Mouse (Mus musculus) G1E (cell line): Measurements from ENCODE around the gene Cdk13. TPM values are rescaled to one million over a fixed set of nuclear protein-coding genes. Genes with fewer than 3 reads are reported as not detected.

Experiments used
- ATAC-seq: 2 replicates; pipeline ENCODE4 v1.8.0; 2016; ENCODE audit warnings: mild to moderate bottlenecking; ENCODE audit not compliant: insufficient number of reproducible peaks, poor library complexity, low FRiP score, severe bottlenecking; ENCODE audit errors: extremely low read depth
- DNase-seq: peaks from one replicate; pipeline ENCODE4 v3.0.0; 2012; ENCODE audit warnings: low spot score
- H3K27me3 ChIP-seq: 2 replicates; pipeline ENCODE4 v1.6.1; 2012; ENCODE audit warnings: mild to moderate bottlenecking, low read length, inconsistent platforms; ENCODE audit not compliant: insufficient read depth
- H3K36me3 ChIP-seq: replicated peaks from 2 replicates; pipeline ENCODE3; 2012; ENCODE audit warnings: mild to moderate bottlenecking, inconsistent platforms
- H3K4me1 ChIP-seq: 2 replicates; pipeline ENCODE4 v1.6.1; 2012; ENCODE audit warnings: low read depth, low read length, inconsistent platforms, mixed read lengths; ENCODE audit not compliant: insufficient read depth
- H3K4me3 ChIP-seq: 2 replicates; pipeline ENCODE4 v1.5.1; 2012; ENCODE audit warnings: low read depth, mild to moderate bottlenecking, inconsistent platforms, low read length, moderate library complexity, mixed read lengths
- H3K9me3 ChIP-seq: replicated peaks from 2 replicates; pipeline ENCODE4 v1.6.1; 2012; ENCODE audit warnings: inconsistent platforms
- CTCF ChIP-seq: IDR thresholded peaks from 2 replicates; pipeline ENCODE4 v1.5.1; 2012; ENCODE audit warnings: low read depth, low read length, inconsistent platforms, mixed read lengths
- GATA1 ChIP-seq: IDR thresholded peaks from 2 replicates; pipeline ENCODE4 v1.6.1; 2012; ENCODE audit warnings: borderline replicate concordance, low read length, inconsistent platforms, mixed read lengths
- GATA2 ChIP-seq: IDR thresholded peaks from 2 replicates; pipeline ENCODE4 v1.6.1; 2012; ENCODE audit warnings: low read depth, low read length, inconsistent platforms, borderline replicate concordance
- POLR2AphosphoS5 ChIP-seq: IDR thresholded peaks from 2 replicates; pipeline ENCODE4 v1.6.1; 2012; ENCODE audit warnings: low read depth, low read length, inconsistent platforms; ENCODE audit not compliant: insufficient replicate concordance
- TAL1 ChIP-seq: conservative IDR thresholded peaks from 2 replicates; pipeline ENCODE4 v1.6.1; 2012; ENCODE audit warnings: low read depth, low read length, inconsistent platforms, mixed read lengths
- polyA plus RNA-seq: library from polyadenylated mRNA; stranded (reverse); fragments of >175 nt; gene quantifications from 2 replicates; pipeline ENCODE4 v1.2.3, GENCODE M21; 2012
- total RNA-seq, 2 experiments: library from RNA; stranded (forward) in 1 of 2; stranded (reverse) in 1 of 2; fragments of 200-1000 nt in 1 of 2; fragments of >200 nt in 1 of 2; fragmentation: Nextera tagmentation in 1 of 2; gene quantifications; 2 replicates each; pipeline ENCODE4 v1.2.3; 2014 to 2017

Cdk13 gene
- total RNA-seq (2014; fragmentation: Nextera tagmentation) (166 and 181 TPM in 2 replicates), total RNA-seq (2017) (70.3 and 71.7 TPM in 2 replicates), polyA plus RNA-seq (227 and 324 TPM in 2 replicates)

DNA sequence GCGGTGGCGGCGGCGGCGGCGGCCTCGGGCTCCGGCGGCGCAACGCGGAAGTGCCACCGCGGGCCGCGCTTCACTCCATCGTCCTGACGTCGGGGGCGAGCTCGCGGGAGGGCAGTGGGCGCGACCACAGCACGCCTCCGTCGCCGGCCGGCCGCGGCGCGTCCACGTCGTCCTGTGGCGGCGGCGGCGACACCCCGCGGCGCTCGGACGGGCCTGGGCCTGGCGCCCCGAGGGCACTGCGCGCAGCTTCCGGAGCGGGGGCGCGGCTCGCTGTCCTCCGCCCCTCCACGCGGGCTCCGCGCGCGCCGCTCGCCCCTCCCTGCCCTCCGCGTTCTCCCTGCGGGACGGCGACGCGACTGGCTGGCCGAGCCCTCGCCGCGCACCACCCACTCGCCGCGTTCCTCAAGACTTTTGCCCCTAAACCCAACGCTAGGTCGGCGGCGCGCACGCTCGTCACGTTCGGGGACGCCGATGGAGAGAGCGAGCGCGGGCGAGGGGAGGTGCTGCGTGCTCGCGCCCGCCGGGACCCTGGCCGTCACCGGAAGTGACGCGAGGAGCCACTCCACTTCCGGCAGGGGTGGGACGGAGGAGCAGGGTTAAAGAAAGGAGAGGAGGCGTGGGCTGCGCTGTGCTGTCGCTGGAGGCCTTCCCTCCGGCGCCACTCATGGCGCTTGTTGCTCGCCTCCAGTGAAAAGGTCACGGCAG lies at the start of gene Cdk13:
TSS of gene Cdk13 (minus strand) at position 189 of the 705 bp plus-strand sequence.
- peaks cover 23% of the 10 kb centered on the region for H3K4me1 ChIP-seq
- TF ChIP-seq CTCF (no peak), GATA1 (no peak), GATA2 (no peak), POLR2AphosphoS5 (no peak), TAL1 (no peak)
- no peaks in the 10 kb centered on the region for H3K9me3 ChIP-seq
- DNase-seq = peak; percentile 92
- peaks cover 10% of the 10 kb centered on the region for H3K36me3 ChIP-seq
- H3K27me3 ChIP-seq = no peaks in the 10 kb centered on the region
- peak; percentile 91 for ATAC-seq
- H3K4me3 ChIP-seq = peak within 1 kb of the TSS; percentile 98

DNA sequence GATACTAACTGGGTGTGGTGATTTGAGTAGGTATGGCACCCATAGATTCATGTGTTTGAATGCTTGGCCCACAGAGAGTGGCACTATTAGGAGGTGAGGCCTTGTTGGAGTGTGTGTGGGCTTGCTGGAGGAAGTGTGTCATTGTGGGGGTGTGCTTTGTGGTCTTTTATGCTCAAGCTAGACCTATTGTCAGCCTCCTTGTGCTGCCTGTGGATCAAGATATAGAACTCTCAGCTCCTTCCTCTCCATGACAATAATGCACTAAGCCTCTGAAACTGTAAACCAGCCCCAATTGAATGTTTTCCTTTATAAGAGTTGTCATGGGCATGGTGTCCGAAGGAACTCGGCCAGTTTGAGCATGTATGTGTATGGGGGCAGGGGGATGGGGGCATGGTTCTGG lies 38.4 kb upstream of the Cdk13 start:
- ATAC-seq = no peak
- Histone ChIP-seq H3K36me3 (no peaks in the 10 kb centered on the region), H3K4me3 (no peak overlapping the region), H3K4me1 (peaks cover 4% of the 10 kb centered on the region), H3K9me3 (no peaks in the 10 kb centered on the region), H3K27me3 (peaks cover 16% of the 10 kb centered on the region; the same call in 1 of the 2 replicates)
- TF ChIP-seq CTCF = no peak
- TF ChIP-seq TAL1 = no peak
- TF ChIP-seq POLR2AphosphoS5 = no peak
- no peak for TF ChIP-seq GATA1
- TF ChIP-seq GATA2 = no peak
- DNase-seq = no peak

DNA sequence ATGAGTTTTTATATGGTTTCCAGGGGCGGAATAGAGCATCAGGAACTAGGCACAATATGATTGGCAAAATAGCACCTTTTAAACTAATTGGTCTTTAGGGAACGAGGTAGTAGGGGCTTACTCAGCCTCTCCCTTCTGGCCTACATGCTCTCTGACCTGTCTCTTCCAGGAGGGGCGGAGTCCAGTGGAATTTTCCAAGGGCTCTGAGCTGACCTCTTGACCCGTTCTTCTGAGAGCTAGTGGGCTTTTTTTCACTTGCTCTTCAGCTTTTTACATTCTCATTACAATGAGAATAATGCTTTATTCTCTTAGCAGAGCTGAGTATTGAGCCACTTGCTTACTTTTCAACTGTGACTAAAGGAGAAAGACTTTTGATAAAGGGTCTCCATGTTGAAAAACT lies 37.9 kb upstream of the Cdk13 start:
- Histone ChIP-seq H3K27me3 (peaks cover 16% of the 10 kb centered on the region; the same call in 1 of the 2 replicates), H3K4me3 (no peak overlapping the region), H3K36me3 (no peaks in the 10 kb centered on the region), H3K4me1 (peaks cover 9% of the 10 kb centered on the region), H3K9me3 (no peaks in the 10 kb centered on the region)
- TF ChIP-seq POLR2AphosphoS5 (no peak), GATA2 (no peak), CTCF (no peak), GATA1 (no peak), TAL1 (no peak)
- no peak for DNase-seq
- no peak for ATAC-seq

DNA sequence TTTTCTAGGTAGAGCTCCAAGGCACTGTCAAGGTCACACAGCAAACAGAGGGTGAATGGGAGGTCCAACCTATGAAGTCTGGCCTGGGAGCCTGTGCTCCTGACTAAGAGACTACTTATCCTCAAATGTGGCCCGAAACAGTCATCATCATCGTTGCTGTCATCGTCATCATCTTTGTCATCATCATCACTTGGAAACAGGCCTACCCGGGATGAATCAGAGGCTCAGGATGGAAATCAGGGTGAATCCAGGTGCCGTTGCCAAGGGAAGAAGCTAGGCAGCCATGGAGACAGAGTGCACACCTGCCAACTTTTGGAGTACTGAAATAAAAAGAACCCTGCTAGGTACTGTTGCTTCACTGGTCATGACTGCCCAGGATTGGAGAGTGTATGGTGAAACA lies 34.2 kb upstream of the Cdk13 start:
- Histone ChIP-seq H3K4me1 (peaks cover 21% of the 10 kb centered on the region), H3K27me3 (peaks cover 16% of the 10 kb centered on the region; the same call in 1 of the 2 replicates), H3K4me3 (no peak overlapping the region), H3K36me3 (no peaks in the 10 kb centered on the region), H3K9me3 (no peaks in the 10 kb centered on the region)
- ATAC-seq (no peak), DNase-seq (no peak)
- TF ChIP-seq TAL1 (no peak), GATA1 (no peak), GATA2 (no peak)

DNA sequence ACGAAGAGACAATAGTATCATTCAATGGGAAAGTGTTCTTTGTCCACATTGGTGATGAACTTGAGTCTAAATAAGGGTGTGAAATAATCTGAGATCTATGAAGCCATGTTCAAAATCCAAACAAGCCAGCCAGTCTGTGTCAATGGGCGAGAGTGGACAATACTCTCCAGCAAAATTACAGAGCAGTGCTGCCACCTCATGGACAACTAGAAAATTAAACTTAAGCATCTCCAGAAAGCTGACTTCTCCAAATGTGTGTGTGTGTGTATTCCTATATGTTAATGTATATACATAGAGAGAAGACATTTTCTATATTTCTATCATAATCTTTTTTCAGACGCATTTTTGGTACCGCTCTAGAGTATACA lies 33.6 kb upstream of the Cdk13 start:
- ATAC-seq (peak; percentile 54; the same call in 1 of the 2 replicates), DNase-seq (peak; percentile 7)
- no peak for TF ChIP-seq GATA2
- no peak for TF ChIP-seq POLR2AphosphoS5
- no peak for TF ChIP-seq CTCF
- no peak for TF ChIP-seq GATA1
- TF ChIP-seq TAL1 = no peak
- no peaks in the 10 kb centered on the region for H3K36me3 ChIP-seq
- peaks cover 21% of the 10 kb centered on the region for H3K4me1 ChIP-seq
- H3K9me3 ChIP-seq = no peaks in the 10 kb centered on the region
- peaks cover 14% of the 10 kb centered on the region; the same call in 1 of the 2 replicates for H3K27me3 ChIP-seq
- no peak overlapping the region for H3K4me3 ChIP-seq

DNA sequence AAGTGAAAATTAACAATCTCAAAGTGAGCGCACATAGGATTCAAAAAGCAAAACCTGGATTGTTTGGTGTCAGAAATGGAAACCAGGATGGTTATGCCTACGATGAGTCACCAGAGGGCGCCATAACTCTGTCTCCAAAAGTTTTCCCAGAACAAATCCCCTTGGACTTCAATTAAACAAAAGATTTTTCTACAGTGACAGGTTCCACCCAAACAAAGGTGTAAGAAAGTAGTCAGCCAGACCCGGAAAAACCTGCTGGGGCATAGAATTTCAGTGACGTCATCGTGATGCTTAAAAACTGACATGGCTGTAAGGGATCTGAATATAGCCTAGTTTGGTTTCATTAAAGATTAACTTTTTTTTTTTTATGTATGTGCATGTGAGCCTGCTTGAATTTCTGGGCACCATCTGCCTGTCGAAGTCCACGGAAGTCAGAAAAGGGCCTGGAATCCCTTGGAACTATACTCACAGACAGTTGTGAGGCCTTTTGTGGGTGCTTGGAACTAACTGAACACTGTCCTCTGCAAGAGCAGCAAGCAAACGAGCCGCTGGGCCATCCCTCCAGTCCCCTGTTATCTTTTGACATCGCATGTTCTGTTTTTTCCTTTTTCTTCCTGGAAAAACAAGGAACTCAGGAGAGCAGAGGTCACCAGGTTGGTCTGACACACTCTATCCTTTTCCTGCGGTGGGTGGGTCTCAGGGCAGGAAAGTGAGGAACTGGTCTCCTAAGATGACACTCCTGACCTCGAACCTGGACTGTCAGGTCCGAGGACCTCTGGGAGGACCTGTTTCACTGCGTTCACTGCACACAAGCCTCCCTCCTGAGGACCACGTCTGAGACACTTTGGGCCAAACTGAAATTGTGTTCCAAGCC lies 33.0 kb upstream of the Cdk13 start:
- ATAC-seq (no peak), DNase-seq (no peak)
- H3K36me3 ChIP-seq = no peaks in the 10 kb centered on the region
- no peaks in the 10 kb centered on the region for H3K9me3 ChIP-seq
- H3K27me3 ChIP-seq = peaks cover 10% of the 10 kb centered on the region; the same call in 1 of the 2 replicates
- peaks cover 21% of the 10 kb centered on the region for H3K4me1 ChIP-seq
- no peak overlapping the region for H3K4me3 ChIP-seq
- TF ChIP-seq CTCF = peak; percentile 47; the same call in 1 of the 2 replicates
- TF ChIP-seq GATA2 = no peak
